Mouse (Mus musculus) thymus, adult 2 months (tissue): Measurements from ENCODE around the gene Krt33a. TPM values are rescaled to one million over a fixed set of nuclear protein-coding genes. Genes with fewer than 3 reads are reported as not detected.
A peak's percentile ranks its signal among the peaks of the same experiment; 100 is the strongest.

ENCODE experiments used
- DNase-seq: peaks from one replicate; pipeline ENCODE4 v3.0.0; 2021
- H3K27ac ChIP-seq: fragments of 200-500 bp; 2 replicates; pipeline ENCODE4 v1.5.1; 2012; ENCODE audit warnings: low read length, control low read depth; ENCODE audit not compliant: control insufficient read depth, insufficient read depth
- H3K27me3 ChIP-seq: fragments of 200-500 bp; 2 replicates; pipeline ENCODE4 v1.6.1; 2012; ENCODE audit warnings: mild to moderate bottlenecking, low read length, moderate library complexity, mixed read lengths; ENCODE audit not compliant: control insufficient read depth, insufficient read depth
- H3K36me3 ChIP-seq: fragments of 200-500 bp; 2 replicates; pipeline ENCODE4 v1.6.1; 2012; ENCODE audit warnings: mild to moderate bottlenecking, low read length, moderate library complexity; ENCODE audit not compliant: control insufficient read depth, insufficient read depth
- H3K4me1 ChIP-seq: fragments of 200-500 bp; replicated peaks from 2 replicates; pipeline ENCODE4 v1.6.1; 2012; ENCODE audit warnings: low read length; ENCODE audit not compliant: control insufficient read depth, insufficient read depth
- H3K4me3 ChIP-seq: fragments of 200-500 bp; 2 replicates; pipeline ENCODE4 v1.5.1; 2012; ENCODE audit warnings: mild to moderate bottlenecking, low read length, control low read depth, moderate library complexity; ENCODE audit not compliant: control insufficient read depth, insufficient read depth
- CTCF ChIP-seq: fragments of 200-500 bp; IDR thresholded peaks from 2 replicates; pipeline ENCODE4 v1.5.1; 2012; ENCODE audit warnings: mild to moderate bottlenecking, control low read depth, low read length, moderate library complexity, borderline replicate concordance; ENCODE audit not compliant: control insufficient read depth, poor library complexity, insufficient read depth; ENCODE audit errors: extremely low read depth
- POLR2A ChIP-seq: fragments of 200-500 bp; IDR thresholded peaks from 2 replicates; pipeline ENCODE4 v1.6.1; 2012; ENCODE audit warnings: mild to moderate bottlenecking, low read length, control low read depth, moderate library complexity; ENCODE audit not compliant: control insufficient read depth, poor library complexity, insufficient read depth; ENCODE audit errors: extremely low read depth
- WGBS: fragments of 180-500 bp; shearing (Covaris S2); methylation state at CpG from one replicate; pipeline ENCODE4 v1.1.7; 2018; 5-methylcytosine and 5-hydroxymethylcytosine counted together
- polyA plus RNA-seq: library from polyadenylated mRNA; depleted of rRNA; stranded (reverse); fragments of >200 nt; gene quantifications from 2 replicates; pipeline ENCODE4 v1.2.3, GENCODE M21; 2012

Krt33a gene
- polyA plus RNA-seq, 1 experiment = 0.11 TPM

DNA sequence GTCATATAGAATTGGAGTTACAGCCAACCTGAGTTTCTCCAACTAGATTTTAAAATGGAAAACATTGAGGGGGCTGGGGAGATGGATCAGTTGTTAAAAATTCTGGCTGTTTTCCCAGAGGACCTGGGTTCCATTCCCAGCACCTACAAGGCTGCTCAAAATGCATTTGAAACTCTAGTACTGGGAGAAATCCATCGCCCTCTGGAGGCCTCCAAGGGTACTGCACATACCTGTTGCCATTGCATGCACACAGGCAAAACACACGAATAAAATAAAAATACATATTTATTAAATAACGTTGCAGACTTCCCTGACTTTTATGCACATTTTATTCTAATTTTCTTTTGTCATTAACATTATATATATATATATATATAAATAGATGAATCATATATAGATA, 9.4 kb downstream of the Krt33a start:
- Histone ChIP-seq H3K27ac (no peak overlapping the region), H3K4me1 (no peaks in the 10 kb centered on the region), H3K27me3 (no peaks in the 10 kb centered on the region), H3K4me3 (no peak overlapping the region), H3K36me3 (no peaks in the 10 kb centered on the region)
- 59% methylated on average over 3 of the region's 3 CpGs for WGBS
- no peak for DNase-seq
- TF ChIP-seq POLR2A (no peak), CTCF (no peak)

DNA sequence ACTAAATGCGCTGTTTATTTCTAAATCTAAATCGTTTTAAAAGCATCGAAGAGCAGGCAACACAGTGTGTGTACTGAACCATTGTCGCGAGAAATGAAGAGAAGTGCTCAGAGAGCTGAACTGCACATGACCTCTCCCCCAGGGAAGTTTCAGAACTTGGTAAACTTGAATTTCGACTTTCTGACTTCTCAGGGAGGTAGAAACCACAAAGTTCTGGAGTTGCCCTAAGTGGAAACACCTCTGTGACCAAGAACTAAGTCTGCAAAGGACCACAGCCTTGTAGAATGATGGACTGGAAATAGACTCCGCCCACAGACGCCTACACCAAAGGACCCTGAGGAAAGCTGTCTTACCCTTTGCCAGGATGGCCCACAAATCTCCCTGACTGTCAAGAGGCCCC, 10.1 kb downstream of the Krt33a start:
- no peak overlapping the region for H3K27ac ChIP-seq
- no peak for DNase-seq
- 89% methylated on average over 8 of the region's 8 CpGs for WGBS

DNA sequence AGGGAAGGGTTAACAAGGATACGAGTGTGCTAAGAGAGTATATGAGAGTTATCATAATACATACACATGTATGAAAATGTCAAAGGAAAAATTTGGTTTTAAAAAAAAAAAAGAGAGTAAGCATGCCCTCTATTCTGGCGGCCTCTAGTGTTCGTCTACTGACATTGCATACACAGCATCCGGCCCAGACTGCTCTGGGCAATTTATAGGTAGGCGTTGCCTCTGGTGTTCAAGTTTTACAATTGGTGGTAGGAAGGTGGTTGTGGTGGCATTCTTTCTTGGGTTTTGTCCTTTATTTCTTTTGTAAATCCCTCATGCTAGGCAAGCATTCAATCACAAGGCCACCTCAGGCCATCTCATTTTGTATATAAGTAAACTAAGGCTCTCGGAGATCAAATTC, 11.2 kb downstream of the Krt33a start:
- Histone ChIP-seq H3K27ac (no peak overlapping the region), H3K36me3 (no peaks in the 10 kb centered on the region), H3K27me3 (no peaks in the 10 kb centered on the region), H3K4me3 (no peak overlapping the region), H3K4me1 (no peaks in the 10 kb centered on the region)
- peak; percentile 16 for DNase-seq
- 25% methylated on average over 6 of the region's 6 CpGs for WGBS
- TF ChIP-seq POLR2A = no peak
- TF ChIP-seq CTCF = no peak

More for the DNA sequence above, 10.1 kb downstream of the Krt33a start:
- H3K4me3 ChIP-seq = no peak overlapping the region
- no peaks in the 10 kb centered on the region for H3K36me3 ChIP-seq
- H3K4me1 ChIP-seq = no peaks in the 10 kb centered on the region
- H3K27me3 ChIP-seq = no peaks in the 10 kb centered on the region
- TF ChIP-seq POLR2A = no peak
- no peak for TF ChIP-seq CTCF

DNA sequence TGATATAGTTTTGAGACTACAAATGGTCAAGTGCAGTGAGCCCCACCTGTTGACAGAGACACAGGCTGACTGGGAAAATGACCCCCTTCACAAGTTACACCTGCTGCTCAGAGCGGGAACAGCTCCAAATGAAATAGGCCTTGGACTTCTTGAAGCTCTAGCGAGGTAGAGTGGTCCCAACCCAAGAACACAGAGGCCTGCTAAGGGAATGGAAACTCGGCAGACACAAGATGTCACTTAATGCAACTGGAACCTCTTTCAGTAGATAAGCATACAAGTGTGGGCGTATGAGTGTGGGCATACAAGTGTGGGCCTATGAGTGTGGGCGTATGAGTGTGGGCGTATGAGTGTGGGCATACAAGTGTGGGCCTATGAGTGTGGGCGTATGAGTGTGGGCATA, 16.9 kb downstream of the Krt33a start:
- H3K27me3 ChIP-seq = no peaks in the 10 kb centered on the region; the same call in 1 of the 2 replicates
- H3K4me3 ChIP-seq = no peak overlapping the region
- WGBS = 96% methylated on average over 7 of the region's 7 CpGs
- no peaks in the 10 kb centered on the region for H3K36me3 ChIP-seq
- no peaks in the 10 kb centered on the region for H3K4me1 ChIP-seq
- TF ChIP-seq POLR2A (no peak), CTCF (no peak)
- DNase-seq = no peak
- H3K27ac ChIP-seq = no peak overlapping the region

DNA sequence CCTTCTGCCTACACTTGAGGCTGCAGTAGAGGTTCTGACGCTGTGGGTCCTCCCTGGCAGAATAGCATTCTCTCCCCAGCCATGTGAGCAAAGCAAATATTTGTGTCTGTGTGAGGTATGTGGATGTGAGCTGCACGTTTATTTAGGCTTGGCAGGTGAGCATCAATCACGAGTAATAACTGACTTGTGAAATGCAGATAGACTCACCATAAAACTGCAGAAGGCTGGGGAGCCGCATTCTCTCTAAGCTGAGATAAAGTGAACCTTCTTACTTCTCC, 21.7 kb downstream of the Krt33a start:
- WGBS = 62% methylated on average over 4 of the region's 4 CpGs
- Histone ChIP-seq H3K4me1 (no peaks in the 10 kb centered on the region), H3K36me3 (no peaks in the 10 kb centered on the region), H3K27me3 (no peaks in the 10 kb centered on the region; the same call in 1 of the 2 replicates), H3K4me3 (no peak overlapping the region), H3K27ac (no peak overlapping the region)
- TF ChIP-seq CTCF (no peak), POLR2A (no peak)
- no peak for DNase-seq

DNA sequence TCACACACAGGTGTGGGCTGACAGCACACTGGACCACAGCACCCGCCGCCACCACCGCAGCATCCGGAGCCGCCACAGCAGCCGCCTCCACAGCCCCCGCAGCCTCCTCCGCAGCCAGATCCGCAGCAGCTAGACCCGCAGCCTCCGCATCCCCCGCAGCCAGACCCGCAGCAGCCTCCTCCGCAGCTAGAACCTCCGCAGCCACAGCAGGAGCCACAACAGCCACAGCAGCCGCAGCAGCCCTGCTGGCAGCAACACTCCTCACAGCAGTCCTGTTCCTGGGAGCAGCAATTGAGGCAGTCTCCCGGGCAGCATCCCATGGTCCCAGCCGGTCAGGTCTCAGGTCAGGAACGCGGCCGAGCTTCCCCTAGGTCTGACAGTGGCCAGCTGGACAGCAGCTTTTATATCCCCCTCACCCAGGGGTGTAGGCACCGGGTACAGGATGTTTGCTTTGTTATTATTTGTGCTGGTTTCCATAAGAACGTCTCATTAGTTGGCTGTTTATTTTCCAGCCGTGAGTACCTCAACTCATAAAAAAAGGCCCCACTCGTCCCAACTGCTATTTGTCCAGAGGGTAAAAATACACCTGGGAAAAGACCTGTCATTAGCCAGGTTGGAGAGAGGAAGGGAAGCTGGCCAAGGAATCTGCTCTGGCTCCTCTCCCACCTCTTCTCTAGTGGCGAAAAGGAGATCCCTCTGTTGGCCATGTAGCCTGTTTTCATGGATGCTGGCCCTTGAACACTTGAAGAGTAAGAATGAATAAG, 22.2 kb downstream of the Krt33a start, which contains the start of gene Krtap17-1:
Krtap17-1 (minus strand) TSS at position 375 of the 764 bp plus-strand sequence.
- H3K4me1 ChIP-seq = no peaks in the 10 kb centered on the region
- no peak for DNase-seq
- WGBS = 35% methylated on average over 26 of the region's 26 CpGs
- no peaks in the 10 kb centered on the region; the same call in 1 of the 2 replicates for H3K27me3 ChIP-seq
- H3K27ac ChIP-seq = no peak within 1 kb of the TSS
- no peak for TF ChIP-seq POLR2A
- TF ChIP-seq CTCF = no peak
- H3K4me3 ChIP-seq = no peak within 1 kb of the TSS
- no peaks in the 10 kb centered on the region for H3K36me3 ChIP-seq
